Mouse (Mus musculus): Measurements from ENCODE around the gene Sptbn4.

DNA sequence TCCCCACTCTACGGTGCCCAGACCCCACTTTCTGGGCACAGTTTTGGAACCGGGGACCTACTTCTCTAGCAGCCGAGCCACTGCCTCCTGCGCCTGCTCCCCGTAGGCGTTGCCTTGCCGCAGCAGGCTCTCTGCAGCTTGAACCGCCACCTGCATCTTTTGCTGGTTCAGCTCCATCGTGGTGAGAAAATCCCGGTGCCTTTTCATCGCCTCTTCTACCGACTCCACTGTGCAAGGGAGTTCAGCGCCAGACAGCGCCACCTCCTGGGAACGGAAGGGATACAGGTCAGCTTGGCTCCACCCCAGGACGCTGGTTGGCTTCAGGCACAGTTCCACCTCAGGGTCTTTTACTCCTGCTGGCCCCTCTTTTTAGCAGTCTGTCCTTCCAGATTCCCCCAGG is 44.8 kb downstream of the Sptbn4 start:
- TF ChIP-seq POLR2A (IDR thresholded peaks at IDR 0.05; ENCODE audit: extremely low read depth, insufficient read depth, low read length) (no peak), CTCF (IDR thresholded peaks at IDR 0.05; ENCODE audit: low read depth, low read length) (peak; percentile 89)
